Mouse (Mus musculus) macrophage (primary cell): ENCODE results near the gene Plaa. TPM values are rescaled to one million over a fixed set of nuclear protein-coding genes. Genes with fewer than 3 reads are reported as not detected.

Experiments
- H3K27ac ChIP-seq: fragments of 350-480 bp; formaldehyde crosslinking; 2 replicates; pipeline ENCODE4 v1.9.0; 2021
- H3K36me3 ChIP-seq: fragments of 350-480 bp; formaldehyde crosslinking; 2 replicates; pipeline ENCODE4 v1.9.0; 2021; ENCODE audit errors: inconsistent target
- H3K4me3 ChIP-seq: fragments of 350-480 bp; formaldehyde crosslinking; 2 replicates; pipeline ENCODE4 v1.9.0; 2021; ENCODE audit errors: inconsistent target
- H3K79me2 ChIP-seq: fragments of 350-480 bp; formaldehyde crosslinking; 2 replicates; pipeline ENCODE4 v1.9.0; 2021; ENCODE audit errors: inconsistent target
- WGBS: methylation state at CpG from one replicate; pipeline ENCODE4 v1.1.7; 2026; ENCODE audit warnings: inconsistent platforms; ENCODE audit not compliant: missing documents; 5-methylcytosine and 5-hydroxymethylcytosine counted together
- polyA plus RNA-seq: library from polyadenylated mRNA; stranded (reverse); fragments of 250-400 nt; gene quantifications from 3 replicates; pipeline ENCODE4 v1.2.4, GENCODE M21; 2018; ENCODE audit warnings: inconsistent platforms

The Plaa gene
- polyA plus RNA-seq, 1 experiment from 2014 or later: 64.1 TPM

DNA sequence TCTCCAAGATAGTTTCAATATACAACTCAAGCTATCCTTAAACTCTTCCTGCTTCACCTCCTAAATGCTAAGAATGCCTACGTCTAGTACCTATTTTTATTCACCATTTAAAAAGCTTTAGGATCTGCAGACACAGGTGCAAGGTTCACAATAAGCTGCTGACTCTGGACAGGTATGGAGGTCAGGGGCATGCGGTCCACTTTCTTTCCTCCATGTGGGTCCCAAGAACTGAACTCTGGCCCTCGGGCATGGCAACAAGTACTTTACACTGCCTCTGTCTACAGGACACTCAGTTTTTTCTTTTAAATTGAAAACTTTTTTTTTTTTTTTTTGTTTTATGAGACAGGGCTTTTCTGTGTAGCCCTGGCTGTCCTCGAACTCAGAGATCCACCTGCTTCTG, 30.4 kb downstream of the Plaa start:
- Histone ChIP-seq H3K36me3 (peaks cover 41% of the 10 kb centered on the region), H3K27ac (no peak overlapping the region), H3K4me3 (no peak overlapping the region), H3K79me2 (no peaks in the 10 kb centered on the region)
- WGBS: 100% methylated on average over 4 of the region's 4 CpGs

DNA sequence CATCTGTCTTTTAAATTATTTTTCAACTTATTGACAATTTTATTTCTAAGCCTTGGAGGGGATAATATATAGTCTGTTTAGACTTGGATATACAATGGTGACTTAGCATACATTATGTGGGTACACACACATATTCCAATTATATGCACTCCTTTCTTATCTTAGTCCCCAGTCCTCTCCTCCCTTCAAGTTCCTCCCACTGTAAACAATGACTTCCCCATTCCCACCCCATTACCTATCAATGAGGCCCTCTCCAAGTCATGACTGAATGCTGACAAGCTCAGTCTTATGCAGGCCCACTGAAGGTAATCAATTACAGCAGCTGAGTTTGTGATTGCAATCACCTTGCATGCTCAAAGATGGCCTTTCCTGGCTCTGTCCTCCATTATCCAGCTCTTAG, 38.7 kb downstream of the Plaa start:
- Histone ChIP-seq H3K4me3 (no peak overlapping the region), H3K36me3 (peaks cover 3% of the 10 kb centered on the region), H3K27ac (no peak overlapping the region), H3K79me2 (no peaks in the 10 kb centered on the region)

DNA sequence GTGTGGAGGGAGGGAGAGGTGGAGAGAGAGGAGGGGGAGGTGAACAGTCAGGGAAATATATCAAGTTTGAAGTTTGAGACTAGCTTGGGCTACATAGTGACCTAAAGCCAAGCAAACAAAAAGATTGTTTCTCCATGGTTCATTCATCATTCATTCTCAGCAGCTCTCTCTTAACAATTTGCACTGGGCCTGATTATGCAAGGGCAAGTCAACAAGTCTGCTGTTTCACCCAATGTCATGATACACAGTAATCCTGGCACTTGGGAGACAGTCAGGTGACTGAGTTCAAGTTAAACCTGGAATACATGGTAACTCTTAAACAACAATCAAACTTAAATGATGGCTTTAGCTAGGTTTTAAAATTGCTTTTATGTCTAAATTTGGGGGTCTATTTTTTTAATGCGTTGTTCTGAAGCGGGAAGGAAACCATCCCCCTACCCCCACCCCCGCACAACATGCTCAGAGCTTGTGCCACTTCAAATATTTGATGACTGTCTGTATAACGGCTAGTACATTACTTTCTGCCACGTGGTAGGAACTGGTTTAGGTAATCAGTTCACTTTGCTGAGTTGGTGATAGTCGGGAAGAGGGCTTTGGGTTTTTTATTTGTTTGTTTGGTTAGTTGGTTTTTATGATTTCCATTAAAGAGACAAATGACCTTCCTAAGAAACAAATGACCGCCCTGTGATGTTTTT, 40.9 kb downstream of the Plaa start:
- no peak overlapping the region for H3K4me3 ChIP-seq
- H3K79me2 ChIP-seq: no peaks in the 10 kb centered on the region
- WGBS: 84% methylated on average over 7 of the region's 7 CpGs
- no peak overlapping the region for H3K27ac ChIP-seq
- no peaks in the 10 kb centered on the region for H3K36me3 ChIP-seq

DNA sequence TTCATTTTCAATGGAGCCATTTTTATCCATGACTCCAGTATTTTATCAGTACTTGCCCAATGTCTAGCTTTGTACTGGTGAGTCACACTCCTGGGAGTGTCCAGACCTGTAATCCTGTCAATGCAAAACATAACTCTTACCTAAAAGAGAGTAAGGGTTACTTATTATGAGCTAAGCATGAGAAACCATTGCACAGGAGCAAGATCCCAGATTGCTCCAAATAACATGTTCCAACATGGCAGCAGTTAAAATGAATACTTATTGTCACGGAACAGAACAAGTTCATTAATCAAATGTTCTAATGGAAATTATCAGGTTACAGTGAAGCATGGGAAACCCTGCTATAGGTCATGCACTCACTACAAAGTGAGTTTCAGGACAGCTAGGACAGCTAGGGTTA, 42.7 kb downstream of the Plaa start:
- Histone ChIP-seq H3K27ac (no peak overlapping the region), H3K79me2 (peaks cover 9% of the 10 kb centered on the region), H3K4me3 (no peak overlapping the region), H3K36me3 (no peaks in the 10 kb centered on the region)
- 89% methylated on average over 1 of the region's 1 CpGs for WGBS

DNA sequence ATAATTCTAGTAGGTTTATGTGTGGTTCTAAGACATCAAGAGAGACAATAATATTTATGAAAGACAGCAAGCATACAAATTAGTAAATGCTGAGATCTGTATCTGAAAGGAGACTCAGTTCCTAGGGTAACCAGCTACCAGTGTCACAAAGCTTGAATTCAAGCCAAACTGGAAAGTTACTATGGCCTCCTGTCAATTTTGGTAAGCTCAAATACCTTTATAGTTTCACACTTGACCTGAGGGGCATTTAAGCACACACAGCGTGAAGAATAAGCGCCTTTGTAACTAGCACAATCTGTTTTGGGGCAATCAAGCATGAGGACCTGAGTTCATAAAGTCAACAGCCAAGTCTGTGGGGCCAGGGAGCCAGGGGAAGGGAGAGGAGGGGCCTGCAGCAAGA, 43.8 kb downstream of the Plaa start:
- Histone ChIP-seq H3K4me3 (no peak overlapping the region), H3K36me3 (no peaks in the 10 kb centered on the region), H3K27ac (no peak overlapping the region), H3K79me2 (peaks cover 19% of the 10 kb centered on the region)
- WGBS: 94% methylated on average over 2 of the region's 2 CpGs

DNA sequence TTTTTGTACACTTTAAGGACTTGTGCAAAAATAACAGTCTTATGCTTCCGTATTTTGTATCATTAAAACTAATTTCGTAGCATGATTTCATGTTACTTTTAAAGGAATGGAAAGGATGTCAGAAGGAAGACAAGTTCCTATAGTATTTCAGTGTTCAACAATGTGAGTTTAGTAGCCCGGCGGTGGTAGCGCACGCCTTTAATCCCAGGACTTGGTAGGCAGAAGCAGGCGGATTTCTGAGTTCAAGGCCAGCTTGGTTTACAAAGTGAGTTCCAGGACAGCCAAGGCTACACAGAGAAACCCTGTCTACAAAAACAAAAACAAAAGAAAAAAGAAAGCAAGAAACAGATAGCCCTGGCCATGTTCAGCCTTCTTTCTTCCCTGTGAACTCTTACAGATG, 45.9 kb downstream of the Plaa start:
- no peak overlapping the region for H3K27ac ChIP-seq
- H3K4me3 ChIP-seq: peak overlapping the region; percentile 60
- WGBS: 90% methylated on average over 5 of the region's 7 CpGs
- peaks cover 40% of the 10 kb centered on the region for H3K79me2 ChIP-seq
- no peaks in the 10 kb centered on the region for H3K36me3 ChIP-seq

DNA sequence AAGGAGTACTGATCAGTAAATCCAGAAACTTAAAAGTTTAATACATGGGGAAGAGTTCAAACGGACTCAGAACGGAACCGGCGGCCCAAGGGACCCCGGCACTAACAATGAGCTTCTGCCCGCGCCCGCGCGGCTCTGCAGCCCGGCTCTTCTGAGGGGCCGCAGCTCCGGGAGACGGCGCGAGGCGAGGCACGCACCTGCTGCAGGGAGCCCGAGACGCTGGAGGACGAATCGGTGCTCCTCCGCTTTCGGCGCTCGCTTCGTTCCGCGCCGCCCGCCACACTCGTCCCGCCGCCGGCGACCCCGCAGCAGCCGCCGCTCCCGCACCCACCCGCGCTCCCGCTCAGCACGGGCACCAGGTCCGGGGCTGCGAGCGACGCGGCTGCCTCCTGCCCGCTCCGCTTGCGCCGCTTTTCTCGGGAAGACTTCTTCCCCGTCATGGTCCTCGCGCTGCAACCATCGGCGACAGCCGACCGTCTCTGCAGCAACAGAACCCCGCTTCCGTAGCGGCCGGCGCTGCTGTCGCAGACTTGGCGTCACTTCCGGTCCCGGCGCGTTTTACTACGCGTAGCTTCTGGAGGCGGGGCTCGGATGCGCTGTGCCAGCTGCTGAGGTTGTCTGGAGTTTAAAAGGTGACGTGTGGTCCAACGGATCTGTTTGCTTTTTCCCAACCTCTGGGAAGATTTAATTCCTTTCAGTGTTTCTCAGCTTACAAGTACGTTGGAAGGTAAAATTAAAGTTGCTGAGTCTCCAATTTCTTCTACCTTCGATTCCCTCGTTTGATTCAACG, 46.6 kb downstream of the Plaa start, which contains the start of the genes Gm10306 and Caap1:
Gene Gm10306 (plus strand): TSS at position 282 of the 790 bp plus-strand sequence.
Gene Caap1 (minus strand): TSS at position 532 of the 790 bp plus-strand sequence.
- Histone ChIP-seq H3K79me2 (peaks cover 42% of the 10 kb centered on the region), H3K36me3 (no peaks in the 10 kb centered on the region), H3K27ac (no peak within 1 kb of the TSS), H3K4me3 (peak within 1 kb of the TSS; percentile 60)
- 1% methylated on average over 82 of the region's 83 CpGs for WGBS

DNA sequence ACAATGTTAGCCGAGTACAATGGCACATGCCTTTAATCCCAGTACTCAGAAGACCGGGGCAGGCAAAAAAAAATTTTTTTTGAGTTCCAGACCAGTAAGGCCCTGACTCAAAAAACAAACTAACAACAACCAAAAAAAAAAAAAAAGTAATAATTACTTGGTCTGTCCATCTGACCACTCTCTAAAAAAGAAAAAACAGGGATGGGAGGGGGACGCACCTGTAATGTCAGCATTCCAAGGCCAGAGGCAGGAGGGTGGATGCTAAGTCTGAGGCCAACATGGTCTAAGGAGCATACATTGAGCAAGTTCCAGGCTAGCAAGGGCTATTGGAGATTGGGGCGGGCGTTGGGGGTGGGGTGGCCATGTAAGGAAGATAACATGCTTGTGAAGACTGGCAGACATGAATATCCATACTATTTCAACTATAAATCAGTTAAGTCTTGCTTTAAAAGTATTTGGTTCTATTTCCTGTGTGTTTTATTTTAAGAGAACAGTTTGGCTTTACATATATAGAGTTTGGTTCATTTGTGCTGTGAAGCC, 48.0 kb downstream of the Plaa start:
- 84% methylated on average over 3 of the region's 5 CpGs for WGBS
- no peak overlapping the region; the same call in 1 of the 2 replicates for H3K4me3 ChIP-seq

DNA sequence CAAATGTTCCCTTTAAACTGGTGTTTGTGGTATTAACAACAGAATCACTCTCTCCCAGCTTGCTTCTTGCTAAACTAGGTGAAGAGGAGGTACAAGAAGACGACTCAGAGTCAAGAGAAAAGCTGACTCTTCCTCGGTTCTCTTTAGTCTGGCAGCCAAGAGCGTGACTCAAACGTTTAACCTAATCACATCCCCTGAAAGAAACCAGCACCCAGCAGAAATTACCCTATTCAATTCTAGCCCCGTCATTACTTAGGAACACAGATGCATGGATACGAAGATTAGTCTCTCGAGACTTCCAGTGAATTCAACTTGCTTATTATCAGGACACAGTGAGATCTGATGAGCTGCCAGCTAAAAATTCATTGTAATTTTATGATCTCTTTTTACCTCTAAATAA, 58.7 kb downstream of the Plaa start:
- H3K4me3 ChIP-seq: no peak overlapping the region
- no peaks in the 10 kb centered on the region for H3K79me2 ChIP-seq
- no peak overlapping the region for H3K27ac ChIP-seq
- 96% methylated on average over 7 of the region's 7 CpGs for WGBS
- peaks cover 25% of the 10 kb centered on the region for H3K36me3 ChIP-seq

More for the DNA sequence above, 48.0 kb downstream of the Plaa start:
- no peak overlapping the region for H3K27ac ChIP-seq
- peaks cover 42% of the 10 kb centered on the region for H3K79me2 ChIP-seq
- no peaks in the 10 kb centered on the region for H3K36me3 ChIP-seq

DNA sequence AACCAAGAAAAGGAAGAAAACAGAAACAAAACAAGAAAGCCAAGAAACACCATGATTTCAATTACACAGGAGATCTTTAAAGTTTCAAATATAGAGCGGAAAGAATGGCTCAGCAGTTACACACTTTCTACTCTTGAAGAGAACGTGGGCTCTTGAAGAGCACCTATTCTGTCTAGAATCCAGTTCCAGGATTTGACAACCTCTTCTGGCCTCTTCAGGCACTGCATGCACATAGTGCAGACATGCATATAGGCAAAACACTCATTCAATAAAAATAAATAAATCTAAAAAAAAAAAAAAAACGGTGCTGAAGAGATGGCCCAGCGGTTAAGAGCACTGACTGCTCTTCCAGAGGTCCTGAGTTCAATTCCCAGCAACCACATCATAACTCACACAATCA, 60.0 kb downstream of the Plaa start:
- no peak overlapping the region for H3K4me3 ChIP-seq

DNA sequence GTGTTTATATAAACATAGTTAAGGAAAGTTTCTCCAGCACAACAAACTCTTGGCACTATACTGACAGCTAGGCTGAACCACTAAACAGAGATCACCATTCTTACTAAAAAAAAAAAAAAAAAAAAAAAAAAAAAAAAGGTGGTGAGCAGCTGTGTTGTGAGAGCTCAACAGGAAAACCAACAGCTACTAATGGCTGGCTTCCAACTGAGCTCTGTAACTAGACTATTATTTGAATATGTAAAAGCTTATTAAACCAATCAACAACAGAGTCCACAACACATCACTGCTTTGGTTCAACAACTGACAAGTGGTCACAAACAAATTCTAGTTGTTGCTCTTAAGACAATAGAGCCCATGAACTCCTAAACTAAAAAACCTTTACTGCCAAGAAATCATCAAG, 69.8 kb downstream of the Plaa start:
- Histone ChIP-seq H3K36me3 (no peaks in the 10 kb centered on the region), H3K79me2 (no peaks in the 10 kb centered on the region), H3K4me3 (no peak overlapping the region), H3K27ac (no peak overlapping the region)

More for the DNA sequence above, 60.0 kb downstream of the Plaa start:
- no peak overlapping the region for H3K27ac ChIP-seq
- peaks cover 31% of the 10 kb centered on the region for H3K36me3 ChIP-seq
- 98% methylated on average over 4 of the region's 4 CpGs for WGBS
- no peaks in the 10 kb centered on the region for H3K79me2 ChIP-seq

DNA sequence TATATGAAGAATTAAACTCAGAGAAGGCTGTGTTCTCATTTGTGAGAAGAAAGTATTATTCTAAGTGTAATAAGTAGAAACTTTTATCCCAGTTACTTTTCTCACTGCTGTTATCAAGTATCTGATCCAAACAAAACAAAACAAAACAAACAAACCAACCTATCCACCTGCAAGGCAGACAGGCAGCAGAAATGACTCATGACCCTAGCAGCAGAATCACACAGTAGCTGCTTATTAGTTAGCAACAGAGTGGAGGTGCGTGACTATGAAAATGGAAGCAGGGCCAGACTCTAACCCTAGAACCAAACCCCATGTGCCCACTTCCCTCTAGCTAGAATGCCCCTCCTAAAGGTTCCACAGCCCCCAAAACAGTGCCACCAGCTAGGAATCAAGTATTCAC, 73.6 kb downstream of the Plaa start:
- WGBS: 100% methylated on average over 1 of the region's 1 CpGs
- no peaks in the 10 kb centered on the region for H3K79me2 ChIP-seq
- H3K27ac ChIP-seq: no peak overlapping the region
- H3K4me3 ChIP-seq: no peak overlapping the region
- H3K36me3 ChIP-seq: no peaks in the 10 kb centered on the region

DNA sequence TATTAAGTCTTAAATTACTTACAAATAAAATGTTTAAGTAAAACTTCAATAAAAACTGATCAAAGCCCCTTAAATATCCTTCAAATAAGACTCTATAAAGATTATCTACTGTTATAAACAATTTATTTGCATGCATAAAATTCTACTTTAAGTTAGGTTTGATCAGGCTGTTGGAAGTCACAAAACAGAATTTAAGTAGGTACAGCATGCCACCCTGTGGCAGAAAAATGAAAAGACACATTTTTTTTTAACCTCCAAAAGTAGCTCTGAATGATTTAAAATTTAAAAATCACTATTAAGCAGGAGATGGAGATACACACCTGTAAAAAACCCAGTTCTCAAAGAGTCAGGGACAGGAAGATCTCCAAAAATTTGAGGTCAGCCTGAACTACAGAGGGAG, 79.7 kb downstream of the Plaa start:
- H3K4me3 ChIP-seq: no peak overlapping the region
- H3K36me3 ChIP-seq: no peaks in the 10 kb centered on the region
- H3K79me2 ChIP-seq: no peaks in the 10 kb centered on the region
- H3K27ac ChIP-seq: no peak overlapping the region

DNA sequence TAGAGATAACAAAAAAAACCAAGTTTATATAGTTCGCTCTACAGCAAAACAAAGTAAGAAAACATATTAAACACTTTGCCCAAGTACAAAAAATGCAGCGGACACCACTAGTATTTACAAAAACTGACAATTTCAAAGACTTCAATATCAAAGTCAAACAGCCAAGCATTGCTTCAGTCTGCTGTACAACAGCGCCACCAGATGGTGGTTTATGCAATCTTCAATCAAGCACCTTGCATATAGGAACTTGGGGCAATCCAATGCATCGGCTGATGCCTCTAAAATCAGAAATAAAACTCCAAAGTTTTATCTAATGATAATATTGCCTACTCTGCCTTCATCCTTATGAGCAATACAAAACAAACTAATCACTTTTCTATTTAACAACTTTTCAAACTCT, 85.4 kb downstream of the Plaa start:
- Histone ChIP-seq H3K27ac (no peak overlapping the region), H3K36me3 (no peaks in the 10 kb centered on the region), H3K79me2 (no peaks in the 10 kb centered on the region), H3K4me3 (no peak overlapping the region)
- 73% methylated on average over 4 of the region's 4 CpGs for WGBS
